Mouse (Mus musculus) testis, adult 2 months (tissue): ENCODE data around the gene B230104I21Rik. TPM values are rescaled to one million over a fixed set of nuclear protein-coding genes. Genes with fewer than 3 reads are reported as not detected.

ENCODE experiments used
- H3K27ac ChIP-seq: fragments of 200-500 bp; 2 replicates; pipeline ENCODE4 v1.5.1; 2012; ENCODE audit warnings: low read depth, low read length; ENCODE audit not compliant: control insufficient read depth, insufficient read depth
- H3K27me3 ChIP-seq: fragments of 200-500 bp; 2 replicates; pipeline ENCODE4 v1.6.1; 2012; ENCODE audit warnings: mild to moderate bottlenecking, low read length, moderate library complexity; ENCODE audit not compliant: control insufficient read depth, insufficient read depth
- H3K36me3 ChIP-seq: fragments of 200-500 bp; 2 replicates; pipeline ENCODE4 v1.6.1; 2012; ENCODE audit warnings: mild to moderate bottlenecking, low read length; ENCODE audit not compliant: control insufficient read depth, insufficient read depth
- H3K4me1 ChIP-seq: fragments of 200-500 bp; 2 replicates; pipeline ENCODE4 v1.6.1; 2012; ENCODE audit warnings: low read length; ENCODE audit not compliant: control insufficient read depth, insufficient read depth
- H3K4me3 ChIP-seq: fragments of 200-500 bp; 2 replicates; pipeline ENCODE4 v1.5.1; 2012; ENCODE audit warnings: low read depth, mild to moderate bottlenecking, low read length, moderate library complexity, mixed read lengths; ENCODE audit not compliant: control insufficient read depth
- CTCF ChIP-seq: fragments of 200-500 bp; IDR thresholded peaks from 2 replicates; pipeline ENCODE4 v1.5.1; 2012; ENCODE audit warnings: low read depth, mild to moderate bottlenecking, inconsistent platforms, low read length, moderate library complexity; ENCODE audit not compliant: control insufficient read depth, insufficient read depth, insufficient replicate concordance
- POLR2A ChIP-seq: fragments of 200-500 bp; IDR thresholded peaks from 2 replicates; pipeline ENCODE4 v1.6.1; 2012; ENCODE audit warnings: low read depth, mild to moderate bottlenecking, inconsistent platforms, low read length, moderate library complexity; ENCODE audit not compliant: control insufficient read depth
- polyA plus RNA-seq: library from polyadenylated mRNA; depleted of rRNA; stranded (reverse); fragments of >200 nt; gene quantifications from 2 replicates; pipeline ENCODE4 v1.2.3, GENCODE M21; 2012

B230104I21Rik gene
- polyA plus RNA-seq, 1 experiment = 0.57 TPM

DNA sequence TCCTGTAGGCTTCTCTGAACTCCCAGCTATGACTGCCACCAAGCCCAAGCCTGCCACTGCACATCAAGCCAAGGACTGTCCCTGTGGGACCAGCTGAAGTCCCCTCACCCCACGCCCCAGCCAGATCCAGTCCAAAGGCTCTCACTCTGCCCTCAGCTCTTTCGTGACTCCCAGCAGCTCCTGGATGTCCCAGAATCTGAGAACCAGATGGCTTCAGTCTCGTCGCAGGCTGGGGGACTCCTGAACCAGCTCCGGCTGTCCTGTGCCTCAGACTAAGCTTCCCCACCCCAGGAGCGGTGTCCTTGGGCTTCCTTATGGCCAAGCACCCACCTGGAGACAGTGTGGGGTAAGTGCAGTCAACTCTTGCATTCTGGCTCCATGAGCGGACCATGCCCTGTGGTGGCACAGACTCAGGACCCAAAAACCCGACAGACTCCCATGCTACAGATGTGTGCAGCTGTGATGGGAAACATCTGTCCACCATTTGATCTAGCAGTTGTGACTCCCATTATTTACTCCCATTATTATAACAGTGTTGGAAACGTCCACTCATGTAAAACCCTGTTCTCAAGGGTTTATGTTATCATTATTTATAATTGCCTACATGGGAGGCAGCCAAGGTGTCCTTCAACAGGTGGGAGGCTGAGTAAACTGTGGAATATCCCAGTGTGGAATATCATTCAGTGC is 25.2 kb upstream of the B230104I21Rik start:
- Histone ChIP-seq H3K27me3 (no peaks in the 10 kb centered on the region), H3K4me3 (no peak overlapping the region), H3K36me3 (no peaks in the 10 kb centered on the region), H3K4me1 (no peaks in the 10 kb centered on the region), H3K27ac (no peak overlapping the region)
- no peak for TF ChIP-seq CTCF
- no peak for TF ChIP-seq POLR2A

DNA sequence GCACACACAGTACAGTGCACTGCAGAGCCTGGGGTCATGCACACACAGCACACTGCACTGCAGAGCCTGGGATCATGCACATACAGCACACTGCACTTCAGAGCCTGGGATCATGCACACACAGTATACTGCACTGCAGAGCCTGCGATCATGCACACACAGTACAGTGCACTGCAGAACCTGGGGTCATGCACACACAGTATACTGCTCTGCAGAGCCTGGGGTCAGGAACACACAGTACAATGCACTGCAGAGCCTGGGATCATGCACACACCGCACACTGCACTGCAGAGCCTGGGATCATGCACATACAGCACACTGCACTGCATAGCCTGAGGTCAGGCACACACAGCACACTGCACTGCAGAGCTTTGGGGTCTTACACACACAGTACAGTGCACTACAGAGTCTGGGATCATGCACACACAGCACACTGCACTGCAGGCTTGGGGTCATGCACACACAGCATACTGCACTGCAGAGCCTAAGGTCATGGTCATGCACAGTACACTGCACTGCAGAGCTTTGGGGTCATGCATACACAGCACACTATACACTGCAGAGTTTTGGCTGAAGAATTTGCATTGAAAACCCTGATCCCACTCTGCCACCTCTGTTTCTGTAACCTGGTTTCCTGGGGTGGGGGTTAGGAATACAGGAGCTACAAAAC is 23.6 kb upstream of the B230104I21Rik start:
- TF ChIP-seq POLR2A = no peak
- no peak for TF ChIP-seq CTCF

DNA sequence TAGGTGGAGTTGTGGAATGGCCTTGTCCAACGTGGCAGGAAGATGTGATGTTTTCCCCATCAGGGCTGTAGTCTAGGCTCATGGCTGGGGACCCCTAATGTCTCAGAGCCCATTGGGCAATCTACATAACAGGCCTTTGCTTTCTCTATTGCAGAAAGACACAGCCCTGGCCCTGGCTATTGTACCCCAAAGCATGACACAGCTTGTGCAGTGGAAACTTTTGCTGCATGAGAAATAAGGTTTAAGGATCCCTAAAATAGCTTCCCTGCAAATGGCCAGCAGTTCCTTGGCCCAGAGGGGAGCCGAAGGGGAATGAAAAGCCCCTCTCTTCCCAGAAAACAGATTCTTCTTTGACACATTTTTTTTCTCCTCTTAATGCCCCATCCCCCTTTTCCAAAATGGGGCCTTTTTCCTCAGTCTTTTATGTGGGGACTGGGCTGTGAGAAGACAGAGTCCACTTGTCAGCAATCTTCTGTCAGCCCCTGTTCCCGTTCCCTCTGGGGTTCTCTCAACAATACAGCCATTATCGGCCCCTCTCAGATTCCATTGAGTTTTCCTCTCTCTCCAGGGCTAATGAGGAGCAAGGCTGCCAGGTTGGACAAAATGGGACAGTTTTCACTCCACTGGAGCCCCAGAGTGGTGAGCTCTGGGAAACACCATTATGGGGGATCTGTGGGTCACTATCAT is 22.8 kb upstream of the B230104I21Rik start:
- H3K27ac ChIP-seq = no peak overlapping the region

More for the DNA sequence above, 23.6 kb upstream of the B230104I21Rik start:
- H3K4me1 ChIP-seq = no peaks in the 10 kb centered on the region
- H3K4me3 ChIP-seq = no peak overlapping the region
- H3K36me3 ChIP-seq = no peaks in the 10 kb centered on the region
- no peak overlapping the region for H3K27ac ChIP-seq
- H3K27me3 ChIP-seq = no peaks in the 10 kb centered on the region

DNA sequence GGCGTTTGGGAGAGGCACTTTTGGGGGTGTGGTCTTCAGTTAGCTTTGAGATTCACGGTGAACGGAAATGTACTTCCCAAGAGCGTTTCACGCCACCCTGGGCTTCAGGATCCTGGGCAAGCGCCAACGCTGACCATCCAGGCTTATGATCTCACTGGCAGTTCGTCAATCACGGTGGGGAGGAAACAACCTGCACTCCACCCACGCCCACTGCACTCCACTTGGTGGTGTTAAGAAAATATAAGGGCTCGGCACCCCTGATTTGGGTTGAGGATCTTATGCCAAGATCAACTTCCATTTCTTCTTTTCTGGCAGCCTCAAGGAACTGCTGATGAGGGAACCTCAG is 22.3 kb upstream of the B230104I21Rik start:
- H3K4me1 ChIP-seq = no peaks in the 10 kb centered on the region
- H3K4me3 ChIP-seq = no peak overlapping the region
- no peaks in the 10 kb centered on the region for H3K27me3 ChIP-seq
- H3K27ac ChIP-seq = no peak overlapping the region
- no peak for TF ChIP-seq CTCF
- TF ChIP-seq POLR2A = no peak
- H3K36me3 ChIP-seq = no peaks in the 10 kb centered on the region

More for the DNA sequence above, 22.8 kb upstream of the B230104I21Rik start:
- TF ChIP-seq POLR2A (no peak), CTCF (no peak)
- H3K36me3 ChIP-seq = no peaks in the 10 kb centered on the region
- H3K27me3 ChIP-seq = no peaks in the 10 kb centered on the region
- H3K4me3 ChIP-seq = no peak overlapping the region
- no peaks in the 10 kb centered on the region for H3K4me1 ChIP-seq

DNA sequence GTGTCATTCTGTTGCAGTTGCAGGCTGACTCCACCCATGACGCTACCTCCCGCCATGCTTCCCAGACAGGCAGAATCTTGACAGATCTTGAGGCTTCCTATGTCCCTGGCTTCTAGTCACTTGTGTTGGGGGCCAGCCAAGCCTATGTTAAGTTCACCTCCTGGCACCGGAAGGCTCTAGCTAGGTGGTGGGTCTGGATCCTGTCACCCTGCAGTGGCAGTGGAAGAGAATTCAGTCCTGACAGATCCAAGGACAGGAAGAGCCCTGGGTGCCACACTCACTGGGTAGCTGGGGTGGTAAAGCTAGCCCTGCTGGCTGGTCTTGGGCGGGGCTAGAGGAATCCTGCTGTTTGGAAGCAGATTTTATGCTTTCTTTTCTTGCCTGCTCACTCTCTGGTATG is 10.5 kb upstream of the B230104I21Rik start:
- no peaks in the 10 kb centered on the region for H3K36me3 ChIP-seq
- H3K27ac ChIP-seq = no peak overlapping the region
- no peaks in the 10 kb centered on the region for H3K27me3 ChIP-seq
- peak overlapping the region; percentile 19; the same call in 1 of the 2 replicates for H3K4me3 ChIP-seq
- H3K4me1 ChIP-seq = peaks cover 6% of the 10 kb centered on the region
- TF ChIP-seq CTCF = no peak
- TF ChIP-seq POLR2A = no peak

DNA sequence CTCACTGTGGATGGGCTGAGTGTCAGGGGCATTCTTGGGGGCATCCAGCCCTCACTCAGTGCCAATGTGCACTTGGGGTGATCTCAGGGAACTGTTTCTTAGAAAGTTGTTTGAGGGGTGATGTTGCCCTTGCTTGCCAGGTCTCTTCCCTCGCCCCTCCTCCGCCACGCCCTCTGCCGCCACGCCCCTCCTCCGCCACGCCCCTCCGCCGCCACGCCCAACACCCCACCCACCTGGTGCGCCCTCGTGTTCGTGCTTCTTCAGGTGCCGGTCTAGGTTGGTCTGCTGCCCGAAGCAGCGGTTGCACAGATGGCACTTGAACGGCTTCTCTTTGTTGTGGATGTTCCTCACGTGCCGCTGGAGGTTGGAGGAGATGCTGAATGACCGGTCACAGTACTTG is 7.5 kb upstream of the B230104I21Rik start:
- Histone ChIP-seq H3K36me3 (no peaks in the 10 kb centered on the region), H3K4me1 (peaks cover 6% of the 10 kb centered on the region), H3K27me3 (no peaks in the 10 kb centered on the region), H3K27ac (no peak overlapping the region), H3K4me3 (no peak overlapping the region)
- TF ChIP-seq CTCF (0 out of 2 replicates have a peak, but pooled peaks have one; percentile 0), POLR2A (no peak)

DNA sequence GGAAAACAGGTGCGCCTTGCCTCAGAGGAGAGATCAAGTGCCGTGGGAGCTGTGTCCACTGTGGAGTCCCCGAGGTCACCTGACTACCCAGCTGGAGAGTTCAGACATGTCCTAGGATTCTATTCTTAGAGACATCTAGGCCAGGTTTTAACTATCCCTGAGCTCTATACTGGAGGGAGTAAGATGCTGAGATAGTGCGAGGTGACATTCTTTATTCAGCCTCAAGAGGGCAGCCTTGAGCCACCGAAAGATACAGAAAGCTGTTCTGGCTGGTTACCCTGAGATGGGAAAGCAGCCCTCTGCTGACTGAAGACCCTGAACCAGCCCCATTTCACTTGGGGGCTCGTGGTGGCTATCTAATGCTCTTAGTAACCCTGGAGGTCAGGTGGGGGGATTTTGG is 7.1 kb upstream of the B230104I21Rik start:
- TF ChIP-seq CTCF = peak; percentile 47; the same call in 1 of the 2 replicates
- no peak for TF ChIP-seq POLR2A
- no peaks in the 10 kb centered on the region for H3K27me3 ChIP-seq
- no peak overlapping the region for H3K4me3 ChIP-seq
- H3K4me1 ChIP-seq = peaks cover 6% of the 10 kb centered on the region
- H3K27ac ChIP-seq = no peak overlapping the region
- no peaks in the 10 kb centered on the region for H3K36me3 ChIP-seq
